Mouse (Mus musculus) urinary bladder, postnatal 10 days (tissue): ENCODE results near the gene Dcaf6.
"Not testable (repeated sequence)": the region's sequence is repeated elsewhere in the genome, so short reads cannot be mapped to it uniquely, and the experiment has no call there.

Source experiments
- DNase-seq: peaks from one replicate; pipeline ENCODE4 v3.0.0; 2022; ENCODE audit warnings: low spot score

Gene Dcaf6

DNA sequence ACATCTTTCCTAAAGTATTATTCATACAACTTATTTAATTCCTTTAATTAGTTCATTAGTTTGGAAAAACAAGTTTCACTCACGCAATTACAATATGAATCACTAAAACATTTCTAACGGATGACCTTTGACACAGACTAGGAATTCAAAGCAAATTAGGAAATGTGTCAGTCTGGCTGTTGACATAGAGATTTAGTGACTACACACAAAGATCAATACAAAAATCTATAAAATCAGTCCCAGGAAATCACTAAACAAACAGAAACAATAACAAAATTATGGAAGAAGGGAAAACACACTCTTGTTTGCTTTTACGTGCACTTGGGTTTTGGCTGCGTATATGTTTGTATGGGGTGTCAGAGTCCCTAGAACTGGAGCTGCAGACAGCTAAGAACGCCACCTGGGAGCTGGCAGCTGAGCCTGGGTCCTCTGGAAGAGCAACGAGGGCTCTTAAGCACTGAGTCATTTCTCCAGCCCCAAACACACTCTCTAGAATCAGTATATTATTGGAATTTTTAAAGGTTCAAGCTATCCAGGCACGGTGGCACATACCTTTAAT lies 38.8 kb downstream of the Dcaf6 start:
- DNase-seq = no peak

DNA sequence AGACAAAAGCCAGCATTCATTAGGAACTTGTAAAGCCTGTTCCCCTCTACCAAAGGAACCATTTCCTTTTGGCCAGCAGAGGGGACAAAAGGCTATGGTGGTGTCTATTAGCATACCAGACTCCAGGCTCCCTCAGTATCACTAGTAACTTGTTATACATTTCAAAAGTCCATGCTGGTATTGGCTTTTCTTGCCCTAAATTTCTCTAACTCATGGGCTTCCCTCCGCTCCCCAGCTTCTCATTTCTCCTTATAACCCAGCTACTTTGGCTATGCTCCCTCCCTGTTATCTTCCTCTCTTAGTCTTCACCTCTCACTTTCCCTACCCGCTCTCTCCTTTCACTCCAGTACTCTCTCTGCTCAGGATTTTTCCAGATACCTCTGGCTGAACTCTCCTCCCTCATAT lies 63.9 kb downstream of the Dcaf6 start:
- no peak for DNase-seq

DNA sequence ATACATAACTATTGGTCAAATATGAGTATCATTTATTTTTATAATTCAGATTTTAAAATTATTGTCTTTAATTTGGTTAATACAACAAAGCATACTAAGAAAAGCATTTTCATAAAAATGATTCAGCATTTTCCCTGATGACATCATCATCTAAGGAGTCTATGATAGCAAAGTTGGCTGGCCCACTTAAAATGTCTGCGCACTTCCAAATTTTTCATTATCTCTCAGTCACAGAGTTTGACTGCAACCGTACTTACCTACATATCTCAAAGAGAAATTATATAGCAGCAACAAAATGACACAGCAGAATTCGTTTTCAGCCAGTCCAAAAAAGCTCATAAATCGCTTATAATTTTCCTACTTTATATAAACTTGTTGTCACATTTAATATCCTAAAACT lies 64.3 kb downstream of the Dcaf6 start:
- DNase-seq = no peak

DNA sequence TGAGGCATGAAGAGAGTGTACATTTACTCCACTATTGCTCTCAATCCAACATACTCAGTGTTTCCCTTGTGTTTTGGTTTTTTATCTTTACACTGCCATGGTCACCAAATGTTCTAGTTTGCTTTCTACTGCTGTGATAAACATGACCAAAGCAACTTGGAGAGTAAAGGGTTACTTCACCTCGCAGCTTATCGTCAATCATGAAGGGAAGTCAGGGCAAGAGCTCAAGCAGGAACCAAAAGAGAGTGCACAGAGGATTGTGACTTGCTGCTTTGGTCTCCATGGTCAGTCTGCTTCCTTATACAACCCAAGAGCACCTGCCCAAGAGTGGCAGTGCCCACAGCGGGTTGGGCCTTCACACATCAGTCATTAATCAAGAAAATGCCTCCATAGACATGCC lies 65.4 kb downstream of the Dcaf6 start:
- DNase-seq = no peak

DNA sequence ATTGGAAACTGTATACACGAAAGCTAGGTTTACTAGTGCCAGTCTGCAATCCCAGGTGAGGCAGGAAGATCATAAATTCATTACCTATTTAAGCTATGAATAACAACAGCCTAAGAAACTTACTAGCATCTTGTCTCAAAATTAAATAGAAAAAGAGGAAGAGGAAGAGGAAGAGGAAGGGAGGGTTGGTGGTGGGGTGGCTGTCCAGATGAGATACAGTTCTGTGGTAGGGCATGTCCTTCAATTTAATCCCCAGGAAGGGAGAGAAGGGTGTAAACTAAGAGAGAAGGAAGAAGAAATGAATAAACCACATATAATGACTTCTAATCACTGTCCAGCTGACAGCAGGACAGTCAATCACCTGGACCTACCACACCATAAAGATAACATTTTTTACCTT lies 67.2 kb downstream of the Dcaf6 start:
- no peak for DNase-seq

DNA sequence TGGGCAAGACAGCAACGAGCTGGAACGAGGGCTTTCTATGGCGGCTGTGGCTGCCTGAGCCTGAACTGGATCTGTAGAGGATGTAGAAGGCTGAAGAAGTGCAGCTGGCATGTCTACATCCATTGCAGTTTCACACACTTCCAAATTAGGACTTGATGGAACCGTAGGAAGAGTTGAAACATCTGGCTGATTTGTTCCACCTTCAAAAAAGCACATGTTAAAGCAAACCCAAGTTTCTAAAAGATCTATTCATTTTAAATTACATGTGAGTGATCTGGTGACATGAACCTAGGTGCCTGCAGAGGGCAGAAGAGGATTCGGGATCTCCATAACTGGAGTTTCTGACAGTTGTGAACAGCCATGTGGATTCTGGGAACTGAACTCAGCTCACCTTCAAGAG lies 71.6 kb downstream of the Dcaf6 start:
- no peak for DNase-seq

DNA sequence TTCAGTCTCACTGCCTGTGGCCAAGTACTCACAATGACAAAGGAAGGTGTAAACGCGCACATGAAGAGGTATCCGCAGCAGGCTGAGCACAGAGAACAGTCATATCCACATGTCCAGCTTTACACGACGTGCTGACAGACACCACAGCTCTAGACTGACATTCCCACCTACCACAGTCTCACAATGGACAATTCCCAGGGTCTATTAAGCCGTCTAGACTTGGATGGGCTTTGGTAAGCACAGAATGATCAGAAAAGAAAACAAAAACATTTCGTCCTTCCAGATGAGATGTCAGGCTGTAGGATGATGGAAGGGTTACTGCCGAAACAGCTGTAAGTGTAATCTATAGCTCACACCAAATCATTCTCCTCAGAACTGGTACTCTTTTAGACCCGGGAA lies 73.8 kb downstream of the Dcaf6 start:
- no peak for DNase-seq

DNA sequence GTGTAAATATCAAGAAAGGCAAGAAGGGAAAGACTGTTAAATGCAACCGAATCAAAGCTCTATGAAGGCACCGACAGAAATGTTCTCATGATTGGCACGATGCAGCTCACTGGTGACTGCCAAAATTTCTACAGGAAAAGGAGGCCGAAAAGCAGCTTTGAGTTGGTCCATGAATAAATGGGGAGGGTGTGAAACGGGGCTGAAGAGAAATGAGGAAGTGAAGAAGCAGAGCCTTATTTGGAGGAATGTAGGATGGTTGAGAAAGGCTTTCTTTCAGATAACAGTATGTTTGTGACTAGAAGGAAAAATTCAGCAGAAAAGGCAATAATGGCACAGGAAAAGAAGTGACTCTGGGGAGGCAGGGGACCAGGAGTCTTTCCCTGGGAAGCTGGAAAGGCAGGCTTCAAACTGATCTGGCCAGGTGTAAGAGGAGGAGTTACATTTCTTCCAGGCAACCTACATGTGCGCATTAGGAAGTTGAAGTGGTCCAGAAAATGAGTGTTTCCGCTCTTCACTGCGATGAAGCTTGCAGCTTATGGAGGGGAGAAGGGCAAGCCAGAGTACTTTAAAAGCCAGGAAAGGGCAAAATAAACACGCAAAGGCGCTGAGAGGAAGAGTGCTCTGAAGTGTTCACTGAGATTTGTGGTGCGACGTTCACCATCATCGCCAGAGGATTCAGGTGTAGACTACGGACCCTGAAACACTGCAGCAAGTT lies 74.3 kb downstream of the Dcaf6 start:
- no peak for DNase-seq

DNA sequence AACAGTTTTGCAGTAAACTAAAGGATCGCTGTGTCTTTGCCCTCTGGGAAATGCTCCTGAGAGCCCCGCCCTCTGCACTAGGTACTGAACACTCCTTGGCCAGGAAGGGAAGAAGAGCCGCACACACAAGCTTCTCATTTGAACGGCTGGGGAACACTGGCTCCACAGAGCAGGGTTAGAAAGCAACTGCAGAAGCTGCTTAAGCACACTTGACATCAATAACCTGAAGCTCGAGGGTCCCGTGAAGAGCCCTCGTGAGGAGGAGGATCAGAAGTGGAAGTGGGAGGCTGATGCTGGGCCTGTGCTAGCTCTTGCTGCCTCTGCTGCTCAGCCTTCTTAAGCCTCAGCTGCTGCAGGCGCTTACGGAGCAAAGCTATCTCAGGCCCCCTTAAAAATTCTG lies 86.4 kb downstream of the Dcaf6 start:
- no peak for DNase-seq

DNA sequence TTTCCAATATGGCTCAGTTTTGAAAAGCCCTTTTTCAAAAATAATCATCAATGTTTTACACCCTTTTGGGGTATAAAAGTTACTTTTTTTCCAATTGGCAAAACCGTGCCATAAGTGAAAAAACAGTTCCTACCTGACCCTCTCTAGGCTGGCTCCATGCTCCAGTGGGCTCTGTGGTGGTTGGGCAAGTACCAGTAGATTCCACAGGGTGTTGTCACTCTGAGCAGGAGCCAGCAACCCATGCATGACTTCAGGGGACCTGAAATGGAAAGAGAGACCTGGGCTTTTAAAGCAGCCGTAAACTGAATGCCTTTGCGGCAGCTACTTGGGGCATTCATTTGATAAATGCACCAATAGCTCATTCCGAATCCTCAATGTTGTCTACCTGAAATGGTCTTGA lies 89.3 kb downstream of the Dcaf6 start:
- DNase-seq = no peak

DNA sequence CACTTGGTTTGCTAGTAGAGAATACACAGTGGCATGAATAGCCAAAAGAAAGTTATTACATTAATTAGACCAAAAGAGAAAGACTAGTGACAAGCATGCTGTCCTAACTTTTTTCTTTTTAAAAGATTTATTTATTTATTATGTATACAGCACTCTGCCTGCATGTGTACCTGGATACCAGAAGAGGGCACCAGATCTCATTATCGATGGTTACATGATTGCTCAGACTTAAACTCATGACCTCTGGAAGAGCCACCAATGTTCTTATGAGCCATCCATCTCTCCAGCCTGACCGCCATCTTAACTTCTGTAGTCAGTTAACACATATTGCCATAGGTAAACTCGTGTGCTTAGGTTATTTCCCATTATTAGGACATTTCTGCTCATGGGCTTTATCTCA lies 95.2 kb downstream of the Dcaf6 start:
- no peak for DNase-seq

DNA sequence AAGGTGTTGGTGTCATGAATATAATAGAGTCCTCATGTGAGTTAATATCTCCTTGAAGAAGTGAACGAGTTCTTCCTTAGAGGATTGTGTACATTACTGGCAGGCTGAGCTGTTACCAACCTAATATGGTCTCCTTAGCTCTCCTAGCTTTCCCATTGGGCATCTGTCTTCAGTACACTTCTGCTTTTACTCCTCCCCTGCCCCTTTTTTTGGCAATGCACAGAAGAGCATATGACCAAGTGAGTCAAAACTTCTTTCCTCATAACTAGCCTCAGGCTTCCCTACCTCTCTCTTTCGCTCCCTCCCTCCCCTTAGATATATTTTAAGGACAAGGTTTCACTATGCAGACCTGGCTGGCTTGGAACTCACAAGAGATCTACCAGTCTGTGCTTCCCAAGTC lies 97.0 kb downstream of the Dcaf6 start:
- no peak for DNase-seq

DNA sequence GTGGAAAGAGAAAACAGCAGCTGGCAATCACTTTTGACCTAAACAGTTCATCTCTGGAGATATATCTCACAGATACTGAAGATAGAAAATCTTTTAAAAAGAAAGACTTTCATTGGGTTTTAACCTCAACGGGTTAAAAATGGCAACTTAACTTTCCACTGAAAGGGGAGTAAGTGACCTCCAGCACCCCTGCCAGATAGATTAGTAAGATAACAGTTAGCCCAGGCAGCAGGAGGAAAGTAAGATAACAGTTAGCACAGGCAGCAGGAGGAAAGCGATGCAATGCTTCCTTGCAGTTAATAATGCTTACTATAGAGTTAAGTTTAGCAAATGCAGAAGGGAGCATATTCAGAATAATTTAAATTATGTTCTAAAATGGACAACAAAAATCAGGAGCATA lies 103.9 kb downstream of the Dcaf6 start:
- no peak for DNase-seq

DNA sequence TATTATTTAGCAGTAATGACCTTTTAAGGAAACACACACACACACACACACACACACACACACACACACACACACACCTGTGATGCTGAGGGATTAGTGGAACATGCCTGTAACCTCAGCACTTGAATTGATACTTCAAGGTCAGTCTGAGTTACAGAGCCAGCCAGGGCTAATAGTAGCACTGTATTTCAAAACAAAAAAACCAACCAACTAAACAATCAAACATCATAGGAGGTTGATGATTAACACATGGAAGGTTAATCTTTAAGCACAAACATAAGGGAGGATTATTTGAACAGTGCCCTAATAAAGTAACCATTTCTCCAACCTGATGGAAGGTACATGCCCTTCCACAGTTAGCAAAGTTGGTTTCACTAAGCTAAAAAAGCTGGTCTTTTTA lies 111.6 kb downstream of the Dcaf6 start:
- DNase-seq = no peak

DNA sequence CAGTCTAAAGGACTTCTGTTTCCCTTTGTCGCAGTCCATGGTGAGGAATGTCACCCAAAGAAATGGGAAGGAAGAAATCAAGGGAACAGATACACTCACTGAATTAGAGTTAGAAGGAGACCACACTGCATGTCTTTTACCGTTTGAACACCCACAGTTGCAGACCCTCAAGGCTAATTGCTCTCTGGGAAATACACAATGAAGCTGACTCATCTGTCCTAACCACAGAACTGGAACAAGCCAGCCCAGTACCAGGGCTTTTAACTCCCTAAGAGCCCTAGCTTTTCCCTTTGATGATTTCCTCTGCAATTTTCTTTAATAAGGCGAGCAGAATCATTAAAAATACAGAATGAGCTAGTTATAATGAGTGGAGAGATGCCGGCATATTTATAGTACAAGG lies 115.8 kb downstream of the Dcaf6 start:
- DNase-seq = no peak

DNA sequence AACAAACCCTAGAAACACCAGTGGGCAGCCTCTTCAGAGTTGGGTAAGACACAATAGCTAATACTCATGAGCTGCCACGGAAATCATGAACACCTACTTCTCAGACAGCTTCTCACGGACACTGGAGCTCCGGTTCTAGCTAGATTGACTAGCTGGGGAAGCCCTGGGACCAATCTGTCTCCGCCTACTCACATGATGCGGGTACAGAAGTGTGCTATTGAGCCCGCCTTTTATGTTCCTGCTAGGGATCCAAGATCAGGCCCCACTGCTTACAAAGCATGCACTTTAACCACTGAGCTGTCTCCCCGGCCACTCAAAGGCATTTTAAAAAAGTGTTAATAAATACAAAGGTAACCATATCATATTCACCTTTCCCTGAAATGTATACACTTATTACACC lies 118.1 kb downstream of the Dcaf6 start:
- DNase-seq = no peak

DNA sequence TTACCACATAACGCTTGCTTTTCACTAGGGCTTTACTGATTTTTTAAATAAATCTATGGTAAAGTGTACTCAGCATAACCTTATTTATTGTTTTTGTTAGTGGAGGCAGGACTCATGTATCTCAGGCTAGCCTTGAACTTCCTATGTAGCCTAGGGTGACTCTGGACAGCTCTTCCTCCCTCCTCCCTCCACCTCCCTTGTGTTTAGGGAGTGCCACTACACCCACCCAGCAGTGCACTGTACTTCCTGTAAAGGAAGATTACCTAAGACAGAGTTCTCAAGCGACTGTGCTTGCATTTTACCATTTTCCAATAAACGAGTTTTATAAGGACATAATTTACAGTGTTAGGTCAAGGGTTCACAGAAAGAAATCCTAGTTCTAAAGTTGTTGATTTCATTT lies 127.5 kb downstream of the Dcaf6 start:
- DNase-seq = no peak

DNA sequence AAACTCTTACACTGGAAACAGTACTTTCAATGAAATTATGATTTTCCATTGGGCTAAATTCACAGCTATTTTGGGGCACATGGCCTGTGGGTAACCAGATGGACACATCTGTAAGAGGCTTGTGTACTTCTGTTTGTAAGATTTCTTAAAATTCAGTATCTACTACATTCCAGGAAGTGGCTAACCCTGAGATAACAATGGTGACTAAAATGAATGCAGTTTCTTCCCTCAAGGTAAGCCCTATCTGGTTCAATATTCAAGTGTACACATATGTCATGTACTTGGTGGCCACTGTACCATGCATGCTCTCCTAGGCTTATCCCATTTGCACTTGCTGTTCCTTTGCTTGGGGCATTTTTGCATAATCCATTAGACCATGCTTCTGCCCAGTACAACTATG lies 129.4 kb downstream of the Dcaf6 start:
- DNase-seq = no peak

DNA sequence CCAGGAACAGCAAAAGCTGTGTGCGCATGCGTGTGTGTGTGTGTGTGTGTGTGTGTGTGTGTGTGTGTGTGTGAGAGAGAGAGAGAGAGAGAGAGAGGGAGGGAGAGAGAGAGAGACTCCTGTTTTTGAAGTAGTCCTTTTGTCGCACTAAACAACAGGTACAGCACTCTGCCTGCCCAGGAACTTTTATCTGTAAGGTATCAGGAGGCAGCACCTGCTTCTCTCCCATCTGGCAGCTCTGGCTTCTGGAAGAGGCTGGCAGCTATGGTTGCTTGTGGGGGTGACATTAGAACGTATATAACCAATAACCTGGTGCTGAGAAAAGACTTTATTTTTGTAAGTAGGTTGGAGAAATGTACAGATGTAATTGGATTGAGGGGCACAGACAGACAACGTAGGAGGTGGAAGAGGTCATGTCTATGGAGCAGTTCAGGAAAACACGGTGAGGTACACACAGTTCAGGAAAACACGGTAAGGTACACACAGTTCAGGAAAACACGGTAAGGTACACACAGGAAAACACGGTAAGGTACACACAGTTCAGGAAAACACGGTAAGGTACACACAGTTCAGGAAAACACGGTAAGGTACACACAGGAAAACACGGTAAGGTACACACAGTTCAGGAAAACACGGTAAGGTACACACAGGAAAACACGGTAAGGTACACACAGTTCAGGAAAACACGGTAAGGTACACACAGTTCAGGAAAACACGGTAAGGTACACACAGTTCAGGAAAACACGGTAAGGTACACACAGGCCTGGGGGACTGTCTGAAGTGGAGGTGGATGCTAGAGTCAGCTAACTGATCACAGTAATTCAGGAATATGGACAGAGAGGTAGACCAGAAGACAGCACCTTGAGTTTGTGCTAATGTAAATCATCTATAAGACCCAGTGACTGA lies 131.6 kb downstream of the Dcaf6 start:
- not testable (repeated sequence) for DNase-seq

DNA sequence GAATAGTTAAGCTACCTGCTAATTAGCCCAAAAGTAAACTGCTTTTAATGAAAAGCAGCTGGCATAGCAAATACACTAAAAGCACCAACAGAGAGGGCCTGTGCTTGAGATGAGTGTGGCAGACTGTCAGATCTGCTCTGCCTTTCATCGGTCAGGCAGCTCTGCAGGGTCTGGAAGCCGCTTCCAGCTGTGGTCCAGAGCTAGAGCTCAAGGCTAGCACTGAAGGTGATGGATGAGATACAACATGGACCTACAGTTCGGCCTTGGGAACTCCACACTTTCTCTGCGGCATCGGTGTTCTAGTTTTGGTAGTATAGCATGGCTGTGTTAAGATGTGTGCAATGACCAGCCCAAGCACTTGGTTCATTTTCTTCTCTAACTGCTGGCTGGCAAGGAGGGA lies 132.4 kb downstream of the Dcaf6 start:
- DNase-seq = no peak

DNA sequence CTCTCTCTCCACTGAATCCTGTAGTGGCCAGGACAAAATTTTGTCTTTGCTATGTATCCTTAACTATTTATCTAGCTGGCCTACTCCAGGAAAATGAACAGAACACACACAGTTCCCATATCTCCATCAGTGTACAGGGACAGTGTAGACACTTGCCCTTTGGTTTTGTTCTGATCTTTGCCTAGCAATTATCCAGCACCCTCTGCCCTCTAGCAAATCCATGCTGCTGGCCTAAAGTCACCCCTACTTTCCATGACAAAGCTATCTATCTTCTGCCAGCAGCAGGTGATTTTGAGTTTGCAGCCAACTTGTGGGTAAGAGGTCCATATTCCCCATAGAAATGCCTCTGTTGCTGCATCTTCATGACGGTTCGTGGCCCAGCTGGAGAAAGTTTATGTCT lies 132.9 kb downstream of the Dcaf6 start:
- no peak for DNase-seq

DNA sequence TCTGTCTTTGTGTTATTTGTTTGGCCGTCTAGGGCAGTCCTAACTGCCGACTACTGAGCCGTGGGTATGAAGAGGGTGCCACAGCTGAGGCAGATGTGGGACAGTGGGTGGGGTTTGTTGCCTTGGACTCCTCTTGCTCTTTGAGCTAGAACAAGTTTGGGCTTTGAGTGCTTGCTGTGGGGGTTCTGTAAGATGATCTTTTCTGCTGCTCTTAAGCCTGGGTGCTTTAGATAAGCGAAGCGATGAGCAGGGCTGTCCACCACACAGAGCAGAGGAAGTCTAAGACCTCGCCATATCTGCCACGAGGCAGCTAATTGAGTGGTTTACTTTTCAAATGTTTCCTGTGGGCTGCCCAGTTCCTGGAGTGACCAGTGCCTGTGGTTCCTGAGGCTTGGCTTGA lies 137.3 kb downstream of the Dcaf6 start:
- no peak for DNase-seq

DNA sequence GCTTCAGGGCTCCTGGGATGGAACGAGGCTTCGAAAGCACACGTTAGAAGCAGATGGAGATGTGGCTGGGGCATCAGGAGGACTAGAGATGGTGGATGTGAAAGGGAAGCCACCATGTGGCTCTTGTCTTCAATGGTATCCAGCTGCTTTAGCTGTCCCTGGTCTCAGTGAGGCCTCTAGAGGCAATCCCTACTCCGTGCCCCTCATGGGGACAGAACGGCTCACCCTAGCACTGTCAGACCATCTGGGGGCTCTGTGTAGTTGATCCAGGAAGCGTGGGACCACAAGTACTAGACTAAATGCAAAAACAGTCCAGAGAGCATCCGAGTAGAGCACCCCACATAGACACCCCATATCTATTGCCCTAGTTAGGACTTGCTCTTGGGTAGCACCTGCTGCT lies 138.4 kb downstream of the Dcaf6 start:
- no peak for DNase-seq
